Mouse (Mus musculus): ENCODE data around the gene Acer2.

DNA sequence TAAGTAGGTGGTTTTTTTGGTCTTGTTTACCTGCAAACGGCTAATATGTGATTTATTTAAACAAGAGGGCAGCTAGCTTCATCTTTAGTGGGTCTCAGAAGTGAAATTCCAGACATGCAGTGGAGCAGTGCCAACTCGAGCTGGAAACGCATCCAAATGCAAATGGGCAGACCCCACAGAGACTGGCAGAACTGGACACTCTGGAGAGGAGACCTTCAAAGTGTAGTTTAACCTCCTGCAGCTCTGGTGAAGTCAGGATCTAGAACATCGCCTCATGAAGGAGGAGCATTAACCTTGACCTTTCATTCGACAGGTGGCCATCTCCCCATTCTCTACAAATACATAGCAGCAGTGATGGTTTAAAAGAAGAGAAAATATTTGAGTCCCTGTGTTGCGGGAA lies 68.5 kb downstream of the Acer2 start:
- TF ChIP-seq TAL1 (IDR thresholded peaks at IDR 0.05; ENCODE audit: low read length) (no peak), GATA1 (IDR thresholded peaks at IDR 0.05; ENCODE audit: low read length) (no peak)
